Mouse (Mus musculus) liver, embryonic 14.5 days (tissue): ENCODE results near the gene D630003M21Rik.

ENCODE experiments used
- CTCF ChIP-seq: IDR thresholded peaks from 2 replicates; pipeline ENCODE4 v1.5.1; 2016; ENCODE audit warnings: antibody characterized with exemption, low read depth, control low read depth
- EP300 ChIP-seq: IDR thresholded peaks from 2 replicates; pipeline ENCODE4 v1.6.1; 2016; ENCODE audit warnings: antibody characterized with exemption, low read depth

- no peak for TF ChIP-seq EP300
- no peak for TF ChIP-seq CTCF
Measured at GRCm38 (mm10) chr2:158169351-158169750, 59.7 kb downstream of the D630003M21Rik start.
